Mouse (Mus musculus) limb, embryonic 13.5 days (tissue): ENCODE data around the gene Igfbp5. TPM values are rescaled to one million over a fixed set of nuclear protein-coding genes. Genes with fewer than 3 reads are reported as not detected.

Source experiments
- ATAC-seq: fragments of 200-750 bp; cut with Nextera tagmentation; 2 replicates; pipeline ENCODE4 v1.8.0; 2017; ENCODE audit warnings: low read depth, moderate number of reproducible peaks, moderate TSS enrichment; ENCODE audit not compliant: low FRiP score
- H3K27ac ChIP-seq: fragments of 300-500 bp; sonication (generic); 2 replicates; pipeline ENCODE4 v1.5.1; 2015; ENCODE audit warnings: inconsistent platforms, mild to moderate bottlenecking, moderate library complexity
- H3K27me3 ChIP-seq: fragments of 300-500 bp; sonication (generic); 2 replicates; pipeline ENCODE4 v1.6.1; 2015; ENCODE audit warnings: mild to moderate bottlenecking, inconsistent platforms
- H3K36me3 ChIP-seq: fragments of 300-500 bp; sonication (generic); 2 replicates; pipeline ENCODE4 v1.6.1; 2015; ENCODE audit warnings: inconsistent platforms, mild to moderate bottlenecking, moderate library complexity
- H3K4me1 ChIP-seq: fragments of 300-500 bp; sonication (generic); 2 replicates; pipeline ENCODE4 v1.6.1; 2015; ENCODE audit warnings: inconsistent platforms
- H3K4me2 ChIP-seq: fragments of 300-500 bp; sonication (generic); replicated peaks from 2 replicates; pipeline ENCODE4 v1.6.1; 2015; ENCODE audit warnings: inconsistent platforms, mild to moderate bottlenecking, moderate library complexity
- H3K4me3 ChIP-seq: fragments of 300-500 bp; sonication (generic); 2 replicates; pipeline ENCODE4 v1.5.1; 2015; ENCODE audit warnings: moderate library complexity, mild to moderate bottlenecking, inconsistent platforms
- H3K9ac ChIP-seq: fragments of 300-500 bp; sonication (generic); 2 replicates; pipeline ENCODE4 v1.6.1; 2015; ENCODE audit warnings: mild to moderate bottlenecking, inconsistent platforms
- H3K9me3 ChIP-seq: fragments of 300-500 bp; sonication (generic); 2 replicates; pipeline ENCODE4 v1.6.1; 2016; ENCODE audit warnings: inconsistent platforms
- WGBS: fragments of 180-500 bp; shearing (Covaris S2); methylation state at CpG from one replicate; pipeline ENCODE4 v1.1.7; 2015; 5-methylcytosine and 5-hydroxymethylcytosine counted together
- polyA plus RNA-seq: library from polyadenylated mRNA; unstranded; fragments of >200 nt; fragmentation: Nextera tagmentation; extraction: Ambion mirVana; gene quantifications from 2 replicates; pipeline ENCODE4 v1.2.1, GENCODE M21; 2015

Igfbp5 gene
- 129 and 140 TPM in 2 replicates for polyA plus RNA-seq

DNA sequence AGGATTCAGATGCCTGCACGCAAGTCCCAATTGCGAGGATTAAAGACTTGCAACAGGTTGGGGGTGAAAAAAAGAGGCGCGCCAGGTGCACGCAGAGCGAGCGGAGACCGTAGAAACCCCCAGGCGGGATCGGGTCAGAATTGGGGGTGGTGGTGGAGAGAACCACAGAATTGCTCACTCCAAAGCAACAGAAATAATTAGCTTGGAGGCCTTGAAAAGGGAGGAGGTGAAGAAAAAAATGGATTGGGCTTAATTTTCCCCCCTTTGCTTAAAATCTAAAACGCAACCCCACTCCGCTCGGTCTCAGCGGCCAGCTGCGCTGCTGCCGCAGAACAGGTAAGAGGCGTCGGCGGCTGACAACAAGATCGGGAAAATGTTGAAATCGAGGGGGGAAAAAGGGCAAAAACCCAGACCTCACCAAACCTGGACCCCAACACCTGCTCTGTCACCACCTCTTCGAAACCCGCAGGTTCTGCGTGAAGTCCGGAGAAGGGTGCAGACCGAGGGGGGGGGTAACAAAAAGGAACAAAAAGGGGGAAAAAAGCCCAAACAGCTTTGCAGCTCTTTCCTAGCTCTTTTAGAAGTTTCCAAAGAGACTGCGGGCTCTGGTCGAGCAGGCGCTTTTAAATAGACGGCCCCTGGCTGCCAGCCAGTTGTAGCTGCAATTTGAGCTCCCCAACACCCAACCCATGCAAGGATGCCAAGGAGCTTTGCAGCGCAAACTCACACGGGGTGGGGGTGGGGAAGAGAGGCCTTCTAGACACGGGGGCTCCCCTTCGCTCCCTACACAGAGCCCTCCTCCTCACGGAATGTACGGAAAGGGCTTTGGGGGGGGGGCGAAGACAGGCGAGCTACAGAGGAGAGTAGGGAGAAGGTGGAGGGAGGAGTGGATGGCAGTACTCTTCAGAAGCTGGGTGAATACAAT is at the start of gene Igfbp5:
TSS of gene Igfbp5 (minus strand) at position 598 of the 925 bp plus-strand sequence.
- Histone ChIP-seq H3K4me1 (peaks cover 58% of the 10 kb centered on the region), H3K27me3 (peaks cover 21% of the 10 kb centered on the region), H3K36me3 (no peaks in the 10 kb centered on the region), H3K4me3 (peak within 1 kb of the TSS; percentile 70), H3K27ac (peak within 1 kb of the TSS; percentile 93), H3K9me3 (no peaks in the 10 kb centered on the region), H3K9ac (peak within 1 kb of the TSS; percentile 92), H3K4me2 (peak within 1 kb of the TSS; percentile 92)
- peak; percentile 71 for ATAC-seq
- 2% methylated on average over 38 of the region's 38 CpGs for WGBS

DNA sequence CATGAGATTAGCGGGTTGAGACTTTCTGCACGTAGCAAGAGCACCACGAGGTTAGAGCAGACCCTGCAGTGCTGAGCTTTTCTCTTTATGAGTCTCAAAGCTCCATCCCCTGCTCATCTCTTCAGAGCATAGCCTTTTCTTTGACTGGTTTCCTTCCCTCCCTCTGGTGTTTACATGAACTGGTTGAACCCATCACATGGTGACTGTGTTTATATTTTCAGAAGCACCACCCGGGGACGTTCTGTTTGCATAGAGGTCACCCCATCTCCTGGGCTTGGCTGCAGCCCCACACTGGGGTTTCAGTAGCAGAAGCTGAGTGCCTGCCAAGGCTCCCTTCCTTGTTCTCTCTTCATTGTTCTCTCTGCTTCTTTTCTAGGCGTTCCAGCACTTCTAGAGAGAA is 40.1 kb upstream of the Igfbp5 start:
- no peak overlapping the region for H3K4me3 ChIP-seq
- no peak overlapping the region for H3K9ac ChIP-seq
- no peaks in the 10 kb centered on the region for H3K27me3 ChIP-seq
- ATAC-seq, result no peak
- H3K9me3 ChIP-seq, result no peaks in the 10 kb centered on the region
- no peak overlapping the region for H3K4me2 ChIP-seq
- 59% methylated on average over 6 of the region's 6 CpGs for WGBS
- H3K36me3 ChIP-seq, result no peaks in the 10 kb centered on the region
- no peaks in the 10 kb centered on the region for H3K4me1 ChIP-seq
- H3K27ac ChIP-seq, result no peak overlapping the region

DNA sequence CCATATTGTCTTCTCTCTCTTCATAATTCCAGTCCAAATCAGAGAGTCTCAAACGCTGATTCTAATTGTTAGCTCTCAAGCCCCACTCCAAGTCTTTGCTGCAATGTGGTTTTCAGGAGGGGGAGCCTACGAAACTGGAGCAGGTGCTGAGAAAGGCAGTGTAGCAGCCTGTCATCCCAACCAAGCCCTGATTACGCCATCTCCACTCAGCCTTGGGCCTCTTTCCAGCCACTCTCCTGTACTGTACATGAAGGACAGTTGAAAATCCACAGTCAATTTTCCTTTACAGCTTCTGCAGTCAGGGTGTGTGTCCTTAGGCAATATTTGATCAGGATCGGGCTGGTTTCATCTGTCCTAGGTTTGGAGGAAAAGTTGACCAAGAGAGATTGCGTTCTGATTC is 38.4 kb upstream of the Igfbp5 start:
- Histone ChIP-seq H3K36me3 (no peaks in the 10 kb centered on the region), H3K4me3 (no peak overlapping the region), H3K4me2 (no peak overlapping the region), H3K27ac (no peak overlapping the region), H3K27me3 (no peaks in the 10 kb centered on the region), H3K9ac (no peak overlapping the region), H3K9me3 (no peaks in the 10 kb centered on the region), H3K4me1 (0 out of 2 replicates have a peak, but pooled peaks cover 2% of the 10 kb centered on the region)
- WGBS, result 86% methylated on average over 5 of the region's 5 CpGs
- ATAC-seq, result no peak

DNA sequence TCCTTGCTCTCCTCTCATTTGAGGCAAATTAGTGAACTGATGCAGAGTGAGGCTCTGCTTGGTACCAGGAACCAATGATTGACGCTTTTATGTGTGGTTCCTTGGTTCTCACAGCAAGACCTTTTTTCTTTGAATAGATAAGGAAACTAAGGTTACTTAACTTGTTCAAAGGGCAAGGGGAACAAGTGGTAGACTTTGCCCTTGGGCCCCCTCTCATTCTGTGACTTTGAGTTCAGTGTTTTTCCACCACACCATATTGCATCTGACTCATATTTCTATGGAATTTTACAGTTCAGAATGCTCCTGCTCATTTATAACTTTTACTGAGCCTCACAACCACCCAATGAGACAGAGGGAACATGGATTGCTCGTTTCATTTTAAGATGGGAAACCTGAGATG is 21.1 kb upstream of the Igfbp5 start:
- no peak for ATAC-seq
- Histone ChIP-seq H3K4me3 (no peak overlapping the region), H3K9ac (no peak overlapping the region), H3K27me3 (no peaks in the 10 kb centered on the region), H3K36me3 (no peaks in the 10 kb centered on the region), H3K4me2 (no peak overlapping the region), H3K9me3 (no peaks in the 10 kb centered on the region), H3K4me1 (no peaks in the 10 kb centered on the region), H3K27ac (no peak overlapping the region)
- WGBS, result 78% methylated on average over 2 of the region's 2 CpGs

DNA sequence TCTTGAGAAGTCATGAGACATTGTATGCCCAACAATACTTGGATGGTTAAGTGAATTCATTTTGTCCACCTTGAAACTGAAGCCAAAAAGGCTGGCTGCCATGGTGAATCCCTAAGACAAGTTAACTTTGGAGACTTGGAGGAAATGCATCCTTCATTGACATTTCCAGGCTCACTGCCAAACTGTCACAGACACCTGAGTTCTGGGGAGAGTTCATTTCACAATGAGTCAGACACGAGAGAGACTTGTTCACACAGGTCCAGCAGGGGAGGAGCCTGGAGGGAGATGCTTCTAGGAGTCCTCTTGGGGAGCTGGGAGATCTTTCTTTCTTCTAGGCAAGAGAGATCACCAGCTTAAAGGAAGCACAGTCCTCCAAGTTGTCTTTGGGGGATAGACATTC is 13.2 kb upstream of the Igfbp5 start:
- Histone ChIP-seq H3K4me2 (no peak overlapping the region), H3K4me1 (no peaks in the 10 kb centered on the region), H3K4me3 (no peak overlapping the region), H3K9ac (no peak overlapping the region), H3K36me3 (no peaks in the 10 kb centered on the region), H3K27ac (no peak overlapping the region), H3K9me3 (no peaks in the 10 kb centered on the region), H3K27me3 (no peaks in the 10 kb centered on the region)
- WGBS, result 56% methylated on average over 1 of the region's 1 CpGs
- no peak for ATAC-seq

DNA sequence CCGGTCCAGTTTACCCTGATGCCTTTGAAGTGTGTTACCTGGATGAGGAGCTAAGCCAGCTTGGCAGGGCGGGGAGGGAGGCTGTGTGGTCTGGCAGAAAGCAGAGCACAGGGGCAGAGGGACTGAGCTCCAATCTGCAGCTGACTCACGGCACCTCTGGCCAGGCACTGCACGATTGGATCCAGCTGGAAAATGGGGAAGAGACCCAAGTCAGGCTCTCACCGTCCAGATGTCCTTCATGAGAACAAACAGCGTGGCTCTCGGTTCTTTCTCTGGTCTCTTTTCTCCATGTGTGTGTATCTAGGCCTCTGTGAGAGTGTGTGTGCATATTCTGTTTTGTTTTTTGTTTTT is 11.1 kb upstream of the Igfbp5 start:
- 64% methylated on average over 7 of the region's 7 CpGs for WGBS
- no peaks in the 10 kb centered on the region for H3K27me3 ChIP-seq
- no peak overlapping the region for H3K9ac ChIP-seq
- 0 out of 2 replicates have a peak, but pooled peaks have one; percentile 40 for ATAC-seq
- H3K9me3 ChIP-seq, result no peaks in the 10 kb centered on the region
- H3K4me2 ChIP-seq, result no peak overlapping the region
- no peak overlapping the region for H3K4me3 ChIP-seq
- no peaks in the 10 kb centered on the region for H3K36me3 ChIP-seq
- no peaks in the 10 kb centered on the region for H3K4me1 ChIP-seq
- H3K27ac ChIP-seq, result no peak overlapping the region

DNA sequence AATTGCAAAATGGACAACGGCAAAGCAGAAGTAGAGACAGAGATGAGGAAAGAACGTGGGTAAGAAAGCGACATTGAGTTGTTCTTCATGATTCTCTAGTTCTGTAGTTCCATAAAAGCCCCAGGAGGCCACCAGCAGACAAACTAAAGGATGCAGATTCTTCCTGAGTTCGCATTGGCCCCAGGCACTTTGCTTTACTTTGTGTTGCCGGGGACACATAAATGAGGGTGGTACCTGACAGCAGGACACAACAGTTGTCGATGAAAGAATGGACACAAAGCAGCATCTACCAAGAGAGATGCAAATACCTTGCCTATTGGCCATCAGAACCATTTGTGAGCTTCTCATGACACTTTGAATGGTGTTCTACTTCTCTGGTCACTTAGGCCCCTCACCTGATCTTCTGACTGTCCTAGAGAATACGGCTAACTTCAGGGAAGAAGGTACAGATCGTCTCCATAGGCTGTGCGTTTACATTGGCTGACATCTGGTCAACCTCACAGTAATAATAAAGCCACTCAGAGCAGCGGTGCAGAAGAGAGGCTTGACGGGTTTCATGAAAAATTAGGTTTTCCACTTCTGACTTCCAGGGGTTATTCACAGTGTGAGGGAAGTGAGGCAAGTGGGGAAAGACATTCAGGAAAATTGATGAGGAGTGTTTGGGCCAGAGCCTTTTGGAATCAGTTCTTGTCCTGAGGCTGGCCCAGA is 10.6 kb upstream of the Igfbp5 start:
- H3K36me3 ChIP-seq, result no peaks in the 10 kb centered on the region
- H3K27ac ChIP-seq, result no peak overlapping the region
- ATAC-seq, result no peak
- H3K4me1 ChIP-seq, result no peaks in the 10 kb centered on the region
- H3K4me3 ChIP-seq, result no peak overlapping the region
- 78% methylated on average over 11 of the region's 11 CpGs for WGBS
- H3K9me3 ChIP-seq, result no peaks in the 10 kb centered on the region
- no peaks in the 10 kb centered on the region for H3K27me3 ChIP-seq
- no peak overlapping the region for H3K9ac ChIP-seq
- no peak overlapping the region for H3K4me2 ChIP-seq

DNA sequence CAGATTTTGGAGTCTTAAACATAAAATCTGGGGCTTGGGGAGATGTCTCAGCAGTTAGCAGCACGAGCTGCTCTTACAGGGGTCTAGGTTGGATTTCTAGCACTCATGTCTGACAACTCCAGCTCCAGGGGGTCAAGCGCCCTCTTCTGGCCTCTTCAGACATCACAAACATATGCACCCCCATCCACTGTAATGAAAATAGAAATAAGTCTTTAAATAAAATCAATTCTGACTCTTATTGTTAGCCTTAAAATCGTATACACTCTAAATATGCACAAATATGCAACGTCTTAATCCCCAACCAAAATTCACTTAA is 4.6 kb upstream of the Igfbp5 start:
- no peaks in the 10 kb centered on the region for H3K9me3 ChIP-seq
- H3K4me1 ChIP-seq, result peaks cover 33% of the 10 kb centered on the region
- H3K9ac ChIP-seq, result no peak overlapping the region
- ATAC-seq, result no peak
- H3K36me3 ChIP-seq, result no peaks in the 10 kb centered on the region
- peaks cover 10% of the 10 kb centered on the region; the same call in 1 of the 2 replicates for H3K27me3 ChIP-seq
- no peak overlapping the region; the same call in 1 of the 2 replicates for H3K27ac ChIP-seq
- WGBS, result 55% methylated on average over 4 of the region's 4 CpGs
- H3K4me2 ChIP-seq, result peak overlapping the region; percentile 55
- no peak overlapping the region for H3K4me3 ChIP-seq

DNA sequence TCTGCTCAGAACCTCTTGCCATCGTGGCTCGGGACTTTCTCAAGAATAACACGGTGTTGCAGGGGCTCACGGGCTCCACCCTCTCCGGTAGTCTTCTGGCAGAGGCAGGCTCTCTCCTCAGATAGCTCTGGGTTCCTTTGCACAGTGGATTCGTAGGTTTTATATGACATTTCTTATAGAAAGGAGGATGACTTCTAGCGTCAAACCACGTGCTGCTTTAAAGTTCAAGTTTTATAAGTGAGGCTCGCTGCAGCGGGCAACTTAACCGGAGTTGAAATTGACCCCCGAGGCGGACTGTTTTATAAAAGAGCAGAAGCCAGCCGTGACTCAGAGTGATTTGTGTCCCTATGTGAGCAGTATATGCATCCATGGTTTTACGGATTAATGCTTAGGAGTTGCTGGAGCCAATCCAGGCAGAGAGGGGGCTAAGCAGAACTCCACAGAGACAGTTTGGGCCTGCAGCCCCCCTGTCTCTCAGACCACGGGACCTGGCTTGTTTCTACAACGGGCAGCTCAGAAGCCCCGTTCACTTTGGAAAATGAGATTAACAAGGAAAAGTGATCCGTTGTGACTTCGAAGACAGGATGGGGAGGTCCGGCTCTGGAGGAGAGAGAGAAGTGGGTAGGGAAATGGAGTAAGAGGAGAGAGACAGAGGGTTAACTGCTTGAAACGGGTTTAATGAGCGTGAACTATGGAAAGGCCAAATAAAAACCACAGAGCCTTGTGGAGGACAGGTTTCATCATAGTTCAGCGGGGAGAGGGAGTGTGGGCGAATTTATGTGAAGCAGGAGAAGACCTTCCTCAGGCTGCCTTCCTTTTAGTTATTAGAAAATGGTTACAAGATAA is 4.0 kb upstream of the Igfbp5 start:
- Histone ChIP-seq H3K9ac (no peak overlapping the region), H3K4me2 (peak overlapping the region; percentile 55), H3K9me3 (no peaks in the 10 kb centered on the region), H3K4me1 (peaks cover 35% of the 10 kb centered on the region), H3K27ac (peak overlapping the region; percentile 72; the same call in 1 of the 2 replicates), H3K4me3 (peak overlapping the region; percentile 18), H3K27me3 (peaks cover 11% of the 10 kb centered on the region; the same call in 1 of the 2 replicates), H3K36me3 (no peaks in the 10 kb centered on the region)
- peak; percentile 49 for ATAC-seq
- WGBS, result 17% methylated on average over 25 of the region's 25 CpGs

DNA sequence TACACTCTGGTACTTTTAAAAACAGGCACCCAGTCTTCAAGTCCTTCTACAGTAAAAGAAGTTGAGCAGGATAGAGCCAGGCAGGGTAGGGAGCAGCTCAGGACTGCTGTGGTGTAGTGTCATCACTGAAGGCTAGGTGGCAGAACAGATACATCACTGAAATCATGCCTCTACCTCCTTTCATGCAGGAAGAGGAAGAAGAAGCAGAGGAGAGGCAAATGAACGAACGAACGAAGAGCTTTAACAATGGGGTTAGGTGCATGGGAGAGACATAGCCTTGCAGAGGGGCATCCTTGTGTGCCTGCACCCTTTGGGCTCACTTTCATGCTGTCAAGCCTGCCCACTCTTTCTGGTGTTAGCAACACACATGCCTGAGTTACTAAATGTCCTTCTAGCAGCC is 3.2 kb upstream of the Igfbp5 start:
- Histone ChIP-seq H3K27ac (peak overlapping the region; percentile 72), H3K9me3 (no peaks in the 10 kb centered on the region), H3K4me1 (peaks cover 35% of the 10 kb centered on the region), H3K36me3 (no peaks in the 10 kb centered on the region), H3K9ac (no peak overlapping the region), H3K4me3 (peak overlapping the region; percentile 18), H3K27me3 (peaks cover 15% of the 10 kb centered on the region), H3K4me2 (peak overlapping the region; percentile 55)
- WGBS, result 9% methylated on average over 3 of the region's 3 CpGs
- 0 out of 2 replicates have a peak, but pooled peaks have one; percentile 31 for ATAC-seq

DNA sequence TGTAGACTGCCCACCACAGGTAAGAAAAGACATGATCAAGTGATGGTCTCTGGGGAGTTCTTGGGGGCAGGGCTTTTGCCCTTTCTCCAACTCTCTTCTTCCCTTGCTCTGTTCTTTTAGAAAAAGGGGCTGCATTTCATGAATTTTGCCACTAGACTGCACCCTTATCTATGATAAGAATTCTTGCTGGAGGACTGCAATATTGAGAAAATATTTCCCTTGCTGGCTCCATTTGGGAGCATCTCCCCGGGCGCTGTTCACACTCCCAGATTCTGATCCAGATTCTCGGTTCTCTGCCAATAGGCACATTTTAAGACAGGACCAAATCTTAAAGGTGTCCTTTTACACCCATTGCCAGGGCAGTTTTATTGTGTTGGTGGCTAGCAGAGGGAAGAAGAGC is 1.4 kb upstream of the Igfbp5 start:
- Histone ChIP-seq H3K4me3 (no peak overlapping the region), H3K9me3 (no peaks in the 10 kb centered on the region), H3K9ac (no peak overlapping the region), H3K27ac (no peak overlapping the region), H3K4me1 (peaks cover 44% of the 10 kb centered on the region), H3K27me3 (peaks cover 21% of the 10 kb centered on the region), H3K4me2 (peak overlapping the region; percentile 92), H3K36me3 (no peaks in the 10 kb centered on the region)
- WGBS, result 44% methylated on average over 3 of the region's 3 CpGs
- ATAC-seq, result no peak

DNA sequence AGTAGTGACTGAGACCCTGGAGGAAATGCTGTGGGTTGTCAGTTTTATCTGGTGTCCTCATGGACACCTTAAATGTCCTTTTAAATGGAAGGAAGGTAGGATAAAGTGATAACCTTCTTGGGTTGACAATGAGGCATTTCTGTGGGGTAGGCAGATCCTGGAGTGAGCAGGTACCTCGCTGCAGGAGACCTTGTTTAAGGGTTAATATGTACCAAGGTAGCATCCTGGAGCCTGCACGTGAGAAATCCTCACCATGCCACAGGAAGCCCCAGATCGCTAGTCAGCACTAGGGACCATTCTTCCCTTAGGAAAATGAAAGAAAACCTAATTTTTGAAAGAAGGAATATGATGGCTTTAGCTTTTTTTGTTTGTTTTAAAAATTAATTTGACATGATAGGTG is 1.0 kb upstream of the Igfbp5 start:
- Histone ChIP-seq H3K9ac (no peak overlapping the region), H3K9me3 (no peaks in the 10 kb centered on the region), H3K4me1 (peaks cover 47% of the 10 kb centered on the region), H3K27me3 (peaks cover 21% of the 10 kb centered on the region), H3K27ac (no peak overlapping the region), H3K36me3 (no peaks in the 10 kb centered on the region), H3K4me3 (no peak overlapping the region; the same call in 1 of the 2 replicates), H3K4me2 (peak overlapping the region; percentile 92)
- WGBS, result 1% methylated on average over 3 of the region's 3 CpGs
- ATAC-seq, result no peak
